Mouse (Mus musculus) olfactory bulb, adult 2 months (tissue): ENCODE measurements at regions not wholly inside any gene's neighbourhood (a gene's known extent, or its start where the extent isn't known, plus 50 kb on each side); places are given as distances from the start of the nearest gene placed in this dataset.

Experiments used
- H3K27ac ChIP-seq: fragments of 200-500 bp; 2 replicates; pipeline ENCODE4 v1.5.1; 2012; ENCODE audit warnings: low read depth, low read length; ENCODE audit not compliant: insufficient read depth
- H3K4me1 ChIP-seq: fragments of 200-500 bp; 2 replicates; pipeline ENCODE4 v1.6.1; 2012; ENCODE audit warnings: low read length; ENCODE audit not compliant: control insufficient read depth, insufficient read depth
- H3K4me3 ChIP-seq: fragments of 200-500 bp; 2 replicates; pipeline ENCODE4 v1.5.1; 2012; ENCODE audit warnings: mild to moderate bottlenecking, low read depth, low read length, moderate library complexity; ENCODE audit not compliant: insufficient read depth
- CTCF ChIP-seq: fragments of 200-500 bp; IDR thresholded peaks from 2 replicates; pipeline ENCODE4 v1.5.1; 2012; ENCODE audit warnings: low read depth, mild to moderate bottlenecking, low read length, moderate library complexity; ENCODE audit not compliant: insufficient read depth
- POLR2A ChIP-seq: fragments of 200-500 bp; IDR thresholded peaks from 2 replicates; pipeline ENCODE4 v1.6.1; 2012; ENCODE audit warnings: mild to moderate bottlenecking, low read depth, low read length, moderate library complexity; ENCODE audit not compliant: insufficient read depth
- WGBS: fragments of 180-500 bp; shearing (Covaris S2); methylation state at CpG from one replicate; pipeline ENCODE4 v1.1.7; 2018; 5-methylcytosine and 5-hydroxymethylcytosine counted together

DNA sequence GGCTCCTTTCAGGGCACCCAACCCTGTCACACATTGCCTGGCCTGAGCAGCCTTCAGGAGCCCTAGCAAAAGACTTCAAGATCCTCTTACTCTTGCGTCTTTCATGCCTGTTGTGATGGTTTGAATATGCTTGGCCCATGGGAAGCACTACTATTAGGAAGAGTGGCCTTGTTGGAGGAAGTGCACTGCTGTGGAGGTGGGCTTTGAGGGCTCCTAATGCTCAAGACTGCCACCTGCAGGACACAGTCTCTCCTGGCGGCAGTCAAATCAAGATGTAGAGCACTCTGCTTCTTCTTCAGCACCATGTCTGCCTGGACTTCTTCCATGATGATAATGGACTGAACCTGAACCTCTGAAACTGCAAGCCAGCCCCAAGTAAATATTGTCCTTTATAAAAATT is 73.0 kb downstream of the Tsen15 start:
- TF ChIP-seq POLR2A (no peak), CTCF (no peak)

DNA sequence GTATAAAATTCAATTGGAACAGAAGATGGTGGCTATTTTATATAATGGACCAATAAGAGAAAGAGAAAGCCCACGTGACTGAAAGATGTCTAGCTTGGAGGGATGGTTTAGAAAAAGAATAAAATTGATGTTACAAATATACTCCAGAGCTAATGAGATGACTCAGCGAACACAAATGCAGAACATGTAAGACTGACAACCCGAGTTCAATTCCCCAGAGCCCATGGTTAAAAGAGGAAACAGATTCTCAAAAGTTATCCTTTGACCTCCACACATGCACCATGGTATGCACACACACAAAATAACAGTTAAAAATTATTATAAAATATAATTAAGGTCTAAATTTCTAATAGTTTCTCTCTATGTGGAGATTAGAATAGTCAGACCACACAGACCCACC is 81.0 kb downstream of the Tsen15 start:
- TF ChIP-seq POLR2A (no peak), CTCF (no peak)
- Histone ChIP-seq H3K4me3 (no peak overlapping the region), H3K4me1 (peaks cover 7% of the 10 kb centered on the region), H3K27ac (no peak overlapping the region)
- 95% methylated on average over 3 of the region's 3 CpGs for WGBS

More for the DNA sequence above, 73.0 kb downstream of the Tsen15 start:
- no peaks in the 10 kb centered on the region for H3K4me1 ChIP-seq
- H3K27ac ChIP-seq, result no peak overlapping the region
- H3K4me3 ChIP-seq, result no peak overlapping the region
- 75% methylated on average over 2 of the region's 2 CpGs for WGBS

DNA sequence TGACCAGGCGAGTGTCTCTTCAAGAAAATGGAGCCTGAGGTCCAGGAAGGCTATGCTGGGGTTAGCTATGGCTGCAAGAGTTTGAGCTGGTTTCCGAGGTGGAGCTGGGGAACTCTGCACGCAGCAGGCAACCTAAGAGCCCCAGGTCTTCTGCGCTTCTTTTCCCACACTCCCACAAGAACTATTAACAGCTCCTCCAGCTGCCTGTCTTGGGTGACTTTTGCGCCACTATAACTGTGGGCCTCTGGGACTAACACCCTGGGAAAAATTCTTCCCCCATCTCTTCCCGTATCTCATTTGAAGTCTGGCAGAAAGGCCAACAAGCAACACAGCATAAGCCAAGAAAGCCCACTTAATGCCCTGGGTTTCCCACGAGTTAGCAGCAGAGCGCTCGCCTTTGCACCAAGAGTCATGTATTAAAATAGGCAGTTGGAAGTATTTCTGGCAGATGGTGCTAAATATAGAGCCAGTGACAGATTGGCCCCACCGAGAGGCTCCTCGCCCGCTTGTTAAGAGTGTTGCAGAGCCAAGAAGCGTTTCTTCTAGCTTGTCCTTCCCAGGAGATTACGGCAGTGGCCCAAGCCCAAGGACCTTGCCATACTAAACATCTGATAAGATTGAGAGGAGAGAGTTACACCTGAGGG is 81.9 kb downstream of the Tsen15 start:
- Histone ChIP-seq H3K4me3 (no peak overlapping the region), H3K4me1 (peaks cover 7% of the 10 kb centered on the region), H3K27ac (no peak overlapping the region)
- WGBS, result 39% methylated on average over 14 of the region's 14 CpGs
- TF ChIP-seq CTCF, result no peak
- TF ChIP-seq POLR2A, result no peak

DNA sequence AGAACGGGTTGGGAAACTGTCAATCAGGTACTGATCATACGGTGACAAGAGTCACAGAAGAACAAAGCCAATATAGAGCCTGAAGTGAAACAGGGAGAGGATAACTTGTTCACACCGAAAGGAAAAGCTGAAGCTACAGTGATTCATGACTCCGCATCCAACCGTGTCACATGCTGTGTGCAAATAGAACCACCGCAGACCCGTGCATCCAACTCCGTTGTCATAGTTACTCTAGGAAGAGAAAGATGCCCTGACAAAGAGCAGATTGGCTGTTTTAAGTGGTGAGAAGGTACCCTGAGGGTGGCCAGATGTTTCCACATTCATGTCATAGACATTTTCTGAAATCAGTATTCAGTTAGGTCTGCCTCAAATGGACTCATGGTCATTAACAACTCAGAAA is 85.1 kb downstream of the Tsen15 start:
- Histone ChIP-seq H3K4me3 (no peak overlapping the region), H3K4me1 (peaks cover 7% of the 10 kb centered on the region), H3K27ac (no peak overlapping the region)
- WGBS, result 44% methylated on average over 8 of the region's 8 CpGs
- TF ChIP-seq CTCF, result no peak
- no peak for TF ChIP-seq POLR2A

DNA sequence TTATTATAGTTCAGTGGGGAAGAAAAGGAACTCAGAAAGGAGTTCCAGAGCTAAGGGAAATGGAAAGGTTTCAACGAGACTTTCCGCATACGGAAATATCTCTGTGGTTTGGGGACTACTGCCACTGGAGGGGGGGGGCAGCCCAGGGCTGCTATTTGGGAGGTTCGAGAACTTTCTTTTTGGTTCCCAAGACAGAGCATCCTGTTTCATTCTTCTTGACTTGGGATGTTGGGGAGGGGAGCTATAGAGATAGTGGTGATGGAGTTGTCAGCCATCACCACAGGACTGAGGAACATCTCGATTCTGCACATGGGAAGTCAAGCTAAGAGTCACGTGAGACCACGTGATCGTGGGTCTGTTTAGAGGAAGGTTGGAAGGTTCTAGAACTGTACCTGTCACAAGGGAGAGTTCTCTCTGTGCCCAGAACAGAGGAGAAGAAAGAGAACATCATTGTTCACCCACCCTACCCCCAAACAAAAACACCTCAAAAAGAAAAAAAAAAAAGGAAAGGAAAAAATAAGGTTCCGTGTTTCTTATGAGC is 94.2 kb downstream of the Tsen15 start:
- H3K4me1 ChIP-seq, result peaks cover 4% of the 10 kb centered on the region
- TF ChIP-seq CTCF (no peak), POLR2A (no peak)
- WGBS, result 78% methylated on average over 9 of the region's 9 CpGs
- no peak overlapping the region for H3K27ac ChIP-seq
- H3K4me3 ChIP-seq, result no peak overlapping the region

GRCm38 (mm10) chr1:152290768-152291167 is 95.7 kb downstream of the Tsen15 start:
- peaks cover 4% of the 10 kb centered on the region for H3K4me1 ChIP-seq
- no peak overlapping the region for H3K27ac ChIP-seq
- no peak overlapping the region for H3K4me3 ChIP-seq
- WGBS, result 49% methylated on average over 7 of the region's 7 CpGs
- TF ChIP-seq CTCF (peak; percentile 48; the same call in 1 of the 2 replicates), POLR2A (no peak)

GRCm38 (mm10) chr1:152287566-152288490 is 98.7 kb downstream of the Tsen15 start:
- 50% methylated on average over 15 of the region's 15 CpGs for WGBS
- Histone ChIP-seq H3K4me3 (no peak overlapping the region), H3K4me1 (peaks cover 4% of the 10 kb centered on the region), H3K27ac (no peak overlapping the region)
- TF ChIP-seq CTCF, result no peak
- TF ChIP-seq POLR2A, result no peak

DNA sequence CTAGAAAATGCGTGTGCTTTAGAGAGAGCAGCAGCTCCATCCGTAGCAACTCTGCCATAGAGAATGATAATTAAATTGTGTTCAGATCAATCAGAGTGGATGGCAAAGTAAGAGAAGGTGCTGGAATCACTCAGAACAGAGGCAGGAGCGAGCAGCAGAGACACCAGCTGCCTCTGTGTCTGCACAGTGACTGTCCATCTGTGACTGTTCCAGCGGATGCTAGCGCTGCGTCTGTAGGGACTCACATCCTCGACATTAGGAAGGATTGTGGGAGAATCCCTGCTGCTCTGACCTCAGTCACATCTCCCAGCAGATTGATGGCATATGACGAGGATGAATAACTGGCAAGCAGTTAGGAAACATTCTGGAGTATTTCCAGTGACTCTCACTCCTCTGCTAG is 99.8 kb downstream of the Tsen15 start:
- 90% methylated on average over 8 of the region's 8 CpGs for WGBS
- peaks cover 4% of the 10 kb centered on the region for H3K4me1 ChIP-seq
- no peak overlapping the region for H3K4me3 ChIP-seq
- H3K27ac ChIP-seq, result no peak overlapping the region
- TF ChIP-seq CTCF (no peak), POLR2A (no peak)

DNA sequence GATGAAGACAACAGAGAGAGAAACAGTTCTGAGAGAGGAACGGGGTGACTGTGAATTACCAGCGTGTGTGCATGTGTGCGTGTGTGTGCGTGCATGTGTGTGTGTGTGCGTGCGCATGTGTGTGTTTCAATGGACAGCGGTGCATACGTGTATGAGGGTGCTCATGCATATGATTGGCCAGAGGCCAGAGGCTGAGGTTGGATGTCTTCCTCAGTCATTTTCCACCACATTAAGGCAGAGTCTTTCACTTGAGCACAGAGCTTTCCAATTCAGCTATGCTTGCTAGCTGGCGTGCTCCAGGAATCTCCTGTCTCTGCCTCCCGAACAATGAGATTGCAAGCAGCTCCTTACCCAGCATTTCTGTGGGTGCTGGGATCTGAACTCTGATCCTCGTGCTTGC is 104.4 kb downstream of the Tsen15 start:
- 94% methylated on average over 11 of the region's 11 CpGs for WGBS
- Histone ChIP-seq H3K4me3 (no peak overlapping the region), H3K4me1 (no peaks in the 10 kb centered on the region), H3K27ac (no peak overlapping the region)
- no peak for TF ChIP-seq POLR2A
- no peak for TF ChIP-seq CTCF
